Mouse (Mus musculus) CH12.LX (cell line): Measurements from ENCODE around the gene Nbr1. TPM values are rescaled to one million over a fixed set of nuclear protein-coding genes. Genes with fewer than 3 reads are reported as not detected.
"Not testable (repeated sequence)": the region's sequence is repeated elsewhere in the genome, so short reads cannot be mapped to it uniquely, and the experiment has no call there.

ENCODE experiments used
- DNase-seq: peaks from one replicate; pipeline ENCODE4 v3.0.0-alpha.2; 2013; ENCODE audit errors: extremely low read depth
- H3K27ac ChIP-seq: 2 replicates; pipeline ENCODE4 v1.5.1; 2012; ENCODE audit warnings: low read depth, mild to moderate bottlenecking, control low read depth, moderate library complexity; ENCODE audit not compliant: insufficient read depth
- H3K27me3 ChIP-seq: replicated peaks from 2 replicates; pipeline ENCODE3; 2012; ENCODE audit warnings: inconsistent platforms
- H3K36me3 ChIP-seq, 2 experiments: replicated peaks in 1 of 2; 2 replicates each; pipeline versions ENCODE3 to v1.6.1; 2012; ENCODE audit warnings: inconsistent platforms in 1 of 2, low read length in 1 of 2, mild to moderate bottlenecking in 1 of 2, mixed read lengths in 1 of 2, moderate library complexity in 1 of 2; ENCODE audit not compliant: control insufficient read depth in 1 of 2, insufficient read depth in 1 of 2
- H3K4me1 ChIP-seq, 2 experiments: 2 replicates each; pipeline ENCODE4 v1.6.1; 2012; ENCODE audit warnings: inconsistent platforms in 1 of 2, moderate library complexity in 1 of 2; ENCODE audit not compliant: insufficient read depth in 2 of 2, control insufficient read depth in 1 of 2
- H3K4me2 ChIP-seq: 2 replicates; pipeline ENCODE4 v1.6.1; 2012; ENCODE audit warnings: low read depth, mild to moderate bottlenecking, control low read depth; ENCODE audit not compliant: poor library complexity, insufficient read depth, severe bottlenecking
- H3K4me3 ChIP-seq, 3 experiments: fragments of 150-350 bp in 1 of 3; sonication (generic) in 1 of 3; replicated peaks in 1 of 3; 2 replicates each; pipeline versions ENCODE3 to v1.5.1; 2011 to 2012; ENCODE audit warnings: low read depth in 2 of 3, low read length in 2 of 3, mild to moderate bottlenecking in 2 of 3, moderate library complexity in 2 of 3, control low read depth in 1 of 3, improper control_type of control experiment in 1 of 3, inconsistent platforms in 1 of 3, mixed read lengths in 1 of 3; ENCODE audit not compliant: poor library complexity in 1 of 3
- H3K79me2 ChIP-seq: replicated peaks from 2 replicates; pipeline ENCODE4 v1.6.1; 2012; ENCODE audit warnings: mild to moderate bottlenecking, moderate library complexity; ENCODE audit not compliant: control insufficient read depth, poor library complexity, insufficient read depth, severe bottlenecking; ENCODE audit errors: extremely low read depth
- H3K9ac ChIP-seq: 2 replicates; pipeline ENCODE4 v1.6.1; 2012; ENCODE audit warnings: low read depth, mild to moderate bottlenecking, control low read depth, moderate library complexity; ENCODE audit not compliant: insufficient read depth
- H3K9me3 ChIP-seq: replicated peaks from 2 replicates; pipeline ENCODE3; 2012; ENCODE audit warnings: low read length, inconsistent platforms, mixed read lengths
- BHLHE40 ChIP-seq: IDR thresholded peaks from 2 replicates; pipeline ENCODE4 v1.6.1; 2011; ENCODE audit warnings: mild to moderate bottlenecking, low read depth, low read length, improper control_type of control experiment
- CHD2 ChIP-seq: IDR thresholded peaks from 2 replicates; pipeline ENCODE4 v1.6.1; 2011; ENCODE audit warnings: low read length, improper control_type of control experiment
- E2F4 ChIP-seq: IDR thresholded peaks from 2 replicates; pipeline ENCODE4 v1.6.1; 2011; ENCODE audit warnings: low read depth, low read length, improper control_type of control experiment; ENCODE audit not compliant: insufficient replicate concordance
- ELF1 ChIP-seq: IDR thresholded peaks from 2 replicates; pipeline ENCODE4 v1.6.1; 2014; ENCODE audit warnings: low read depth, mild to moderate bottlenecking, inconsistent platforms, low read length, improper control_type of control experiment
- ETS1 ChIP-seq: conservative IDR thresholded peaks from 2 replicates; pipeline ENCODE4 v1.6.1; 2012; ENCODE audit warnings: low read depth, mild to moderate bottlenecking, inconsistent platforms, low read length, improper control_type of control experiment, moderate library complexity
- HCFC1 ChIP-seq: IDR thresholded peaks from 2 replicates; pipeline ENCODE4 v1.6.1; 2012; ENCODE audit warnings: low read depth, mild to moderate bottlenecking, inconsistent platforms, low read length, improper control_type of control experiment
- IRF4 ChIP-seq: IDR thresholded peaks from 2 replicates; pipeline ENCODE4 v1.6.1; 2014; ENCODE audit warnings: low read depth, mild to moderate bottlenecking, inconsistent platforms, low read length, improper control_type of control experiment
- MAFK ChIP-seq: IDR thresholded peaks from 2 replicates; pipeline ENCODE4 v1.6.1; 2011; ENCODE audit warnings: low read length, improper control_type of control experiment; ENCODE audit not compliant: insufficient replicate concordance
- MAX ChIP-seq: IDR thresholded peaks from 2 replicates; pipeline ENCODE4 v1.6.1; 2011; ENCODE audit warnings: low read length, improper control_type of control experiment
- MAZ ChIP-seq: IDR thresholded peaks from 2 replicates; pipeline ENCODE4 v1.6.1; 2012; ENCODE audit warnings: low read depth, mild to moderate bottlenecking, inconsistent platforms, low read length, improper control_type of control experiment, moderate library complexity
- MEF2A ChIP-seq: IDR thresholded peaks from 2 replicates; pipeline ENCODE4 v1.6.1; 2014; ENCODE audit warnings: low read depth, mild to moderate bottlenecking, inconsistent platforms, low read length, improper control_type of control experiment, borderline replicate concordance
- MXI1 ChIP-seq: IDR thresholded peaks from 2 replicates; pipeline ENCODE4 v1.6.1; 2011; ENCODE audit warnings: mild to moderate bottlenecking, low read depth, low read length, improper control_type of control experiment
- MYC ChIP-seq: IDR thresholded peaks from 2 replicates; pipeline ENCODE4 v1.6.1; 2011; ENCODE audit warnings: low read depth, mild to moderate bottlenecking, improper control_type of control experiment, low read length
- NELFE ChIP-seq: IDR thresholded peaks from 2 replicates; pipeline ENCODE4 v1.6.1; 2011; ENCODE audit warnings: low read depth, low read length, improper control_type of control experiment
- NRF1 ChIP-seq: IDR thresholded peaks from 2 replicates; pipeline ENCODE4 v1.6.1; 2014; ENCODE audit warnings: low read depth, mild to moderate bottlenecking, inconsistent platforms, low read length, improper control_type of control experiment, moderate library complexity
- POLR2A ChIP-seq: IDR thresholded peaks from 2 replicates; pipeline ENCODE4 v1.6.1; 2011; ENCODE audit warnings: low read depth, mild to moderate bottlenecking, improper control_type of control experiment, low read length
- POLR2AphosphoS2 ChIP-seq: IDR thresholded peaks from 2 replicates; pipeline ENCODE4 v1.6.1; 2011; ENCODE audit warnings: low read depth, low read length, improper control_type of control experiment
- RCOR1 ChIP-seq: conservative IDR thresholded peaks from 2 replicates; pipeline ENCODE4 v1.6.1; 2012; ENCODE audit warnings: low read depth, mild to moderate bottlenecking, inconsistent platforms, low read length, improper control_type of control experiment
- SIN3A ChIP-seq: IDR thresholded peaks from 2 replicates; pipeline ENCODE4 v1.6.1; 2012; ENCODE audit warnings: low read length, improper control_type of control experiment, inconsistent platforms
- TBP ChIP-seq: conservative IDR thresholded peaks from 2 replicates; pipeline ENCODE4 v1.6.1; 2011; ENCODE audit warnings: low read depth, low read length, improper control_type of control experiment
- TCF12 ChIP-seq: IDR thresholded peaks from 2 replicates; pipeline ENCODE4 v1.6.1; 2014; ENCODE audit warnings: low read depth, mild to moderate bottlenecking, inconsistent platforms, low read length, improper control_type of control experiment
- USF2 ChIP-seq: conservative IDR thresholded peaks from 2 replicates; pipeline ENCODE4 v1.6.1; 2011; ENCODE audit warnings: low read depth, low read length, improper control_type of control experiment
- ZMIZ1 ChIP-seq: IDR thresholded peaks from 2 replicates; pipeline ENCODE4 v1.6.1; 2012; ENCODE audit warnings: low read depth, mild to moderate bottlenecking, inconsistent platforms, low read length, improper control_type of control experiment
- ZNF384 ChIP-seq: IDR thresholded peaks from 2 replicates; pipeline ENCODE4 v1.6.1; 2012; ENCODE audit warnings: low read depth, low read length, improper control_type of control experiment, inconsistent platforms
- dilution Hi-C: fragments of 300-500 bp; cut with MboI; formaldehyde crosslinking; loops from 2 replicates; pipeline ENCODE4 v1.14.3; 2020; ENCODE audit warnings: low sequenced_read_pairs; ENCODE audit not compliant: extremely low pct_unique_long_range_greater_than_20kb, extremely low pct_ligation_motif_present
- in situ Hi-C: fragments of 300-500 bp; cut with MboI; formaldehyde crosslinking; loops from 3 replicates; pipeline ENCODE4 v1.14.3; 2019; ENCODE audit warnings: low sequenced_read_pairs, low pct_ligation_motif_present, low pct_unique_long_range_greater_than_20kb, mixed read lengths
- polyA plus RNA-seq: library from polyadenylated mRNA; unstranded; fragments of >175 nt; gene quantifications from 2 replicates; pipeline ENCODE4 v1.2.1, GENCODE M21; 2012; ENCODE audit warnings: low read depth; ENCODE audit not compliant: insufficient read length
- total RNA-seq, 2 experiments: library from RNA; depleted of rRNA; stranded (reverse); fragments of 300-350 nt in 1 of 2; fragments of >200 nt in 1 of 2; gene quantifications; 2 replicates each; pipeline ENCODE4 v1.2.3; 2012 to 2014

Nbr1 gene
- total and polyA plus RNA-seq, 3 experiments: 44.8 to 52.2 (median 48.3) TPM

DNA sequence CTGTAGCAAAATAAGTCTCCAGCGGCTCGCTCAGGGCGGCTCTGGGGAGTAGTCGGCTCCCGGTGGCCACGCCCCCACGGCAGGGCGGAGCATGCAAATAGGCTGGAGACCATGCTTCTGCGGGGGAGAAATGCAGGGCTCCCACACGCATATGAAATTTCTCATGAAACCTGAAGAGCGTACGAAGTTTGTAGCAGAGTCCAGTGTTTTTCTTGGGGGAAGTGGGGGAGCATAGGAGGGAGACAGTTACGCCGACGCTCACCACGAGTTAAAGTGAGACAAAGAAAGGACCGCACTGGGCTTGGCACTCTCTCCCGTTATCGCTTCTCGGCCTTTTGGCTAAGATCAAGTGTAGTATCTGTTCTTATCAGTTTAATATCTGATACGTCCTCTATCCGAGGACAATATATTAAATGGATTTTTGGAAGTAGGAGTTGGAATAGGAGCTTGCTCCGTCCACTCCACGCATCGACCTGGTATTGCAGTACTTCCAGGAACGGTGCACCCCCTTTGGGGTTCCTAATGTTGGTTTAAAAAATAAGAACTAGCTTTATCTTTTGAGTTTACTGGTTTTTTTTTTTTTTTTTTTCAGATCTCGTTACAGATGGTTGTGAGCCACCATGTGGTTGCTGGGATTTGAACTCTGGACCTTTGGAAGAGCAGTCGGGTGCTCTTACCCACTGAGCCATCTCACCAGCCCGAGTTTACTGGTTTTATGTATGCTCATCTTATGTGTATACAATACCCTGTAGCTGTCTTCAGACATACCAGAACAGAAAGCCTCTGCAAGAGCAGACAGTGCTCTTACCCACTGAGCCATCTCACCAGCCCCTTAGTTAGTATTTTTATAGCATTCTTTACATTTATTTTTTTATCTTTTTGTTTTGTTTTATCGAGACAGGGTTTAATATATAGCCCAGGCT, 52.8 kb downstream of the Nbr1 start:
- H3K9me3 ChIP-seq, H3K4me3 ChIP-seq, dilution Hi-C loops, in situ Hi-C loops, H3K4me1 ChIP-seq, H3K79me2 ChIP-seq, H3K9ac ChIP-seq, H3K36me3 ChIP-seq: not testable (repeated sequence)
- DNase-seq: peak; percentile 95
- Histone ChIP-seq H3K4me2 (peak overlapping the region; percentile 45), H3K27ac (peak overlapping the region; percentile 51), H3K27me3 (peaks cover 55% of the 10 kb centered on the region)
- TF ChIP-seq CHD2 (0 out of 2 replicates have a peak, but pooled peaks have one; percentile 63), RCOR1 (peak; percentile 96), MAZ (peak; percentile 83), ETS1 (peak; percentile 97), POLR2AphosphoS2 (peak; percentile 100), MAX (peak; percentile 89), ELF1 (peak; percentile 83), NELFE (peak; percentile 95), TBP (peak; percentile 99), E2F4 (peak; percentile 81), USF2 (peak; percentile 31; the same call in 1 of the 2 replicates), TCF12 (peak; percentile 90), POLR2A (peak; percentile 100), ZMIZ1 (peak; percentile 100), SIN3A (peak; percentile 88), MEF2A (peak; percentile 71), IRF4 (peak; percentile 76), HCFC1 (peak; percentile 79), MAFK (peak; percentile 84), BHLHE40 (peak; percentile 39; the same call in 1 of the 2 replicates), MXI1 (peak; percentile 72), NRF1 (peak; percentile 47), MYC (peak; percentile 77), ZNF384 (peak; percentile 89)
